Mouse (Mus musculus): ENCODE results near the gene Trpc1. TPM values are rescaled to one million over a fixed set of nuclear protein-coding genes. Genes with fewer than 3 reads are reported as not detected.

Gene Trpc1
- total RNA-seq (2021) = 1 to 10 TPM; 3.5 to 4.1 TPM
- 3.3 and 8.7 TPM in 2 replicates for polyA plus RNA-seq (2012; rRNA removed)
- long read RNA-seq, full-length matches to known transcripts = 2 of 3 reads
- long read RNA-seq, partial matches to known transcripts = 0 of 3 reads
- long read RNA-seq, other reads (novel, unspliced or antisense) = 1 of 3 reads

DNA sequence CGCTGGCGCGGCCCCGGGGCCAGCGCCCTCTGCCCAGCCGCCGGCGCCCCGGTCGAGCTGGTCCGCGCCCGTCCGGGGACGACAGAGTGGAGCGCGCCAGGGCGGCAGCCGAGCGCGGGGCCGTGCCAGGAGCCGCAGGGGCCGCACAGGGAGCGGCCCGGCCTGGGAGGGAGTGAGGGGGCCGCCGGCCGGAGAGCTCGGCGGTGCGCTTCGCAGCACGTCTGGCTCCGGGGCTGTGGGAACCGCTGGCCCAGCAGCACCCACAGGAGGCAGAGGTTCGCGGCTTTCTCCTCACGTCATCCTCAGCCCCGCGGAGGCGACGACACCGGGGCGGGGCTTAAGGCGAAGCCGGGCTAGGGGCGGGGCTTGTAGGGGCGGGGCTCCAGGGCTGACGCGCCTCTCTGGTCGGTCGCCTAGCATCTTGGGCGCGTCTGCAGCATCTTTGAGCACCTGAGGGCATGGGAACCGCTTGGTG is at the start of gene Trpc1:
TSS of gene Trpc1 (minus strand) at position 339 of the 475 bp plus-strand sequence.
- peak; percentile 89 for DNase-seq

GRCm38 (mm10) chr9:95796323-95796722 is 46.1 kb upstream of the Trpc1 start:
- DNase-seq = no peak

GRCm38 (mm10) chr9:95795844-95796243 is 45.7 kb upstream of the Trpc1 start:
- DNase-seq = no peak

GRCm38 (mm10) chr9:95795077-95795784 is 45.1 kb upstream of the Trpc1 start:
- no peak for DNase-seq

DNA sequence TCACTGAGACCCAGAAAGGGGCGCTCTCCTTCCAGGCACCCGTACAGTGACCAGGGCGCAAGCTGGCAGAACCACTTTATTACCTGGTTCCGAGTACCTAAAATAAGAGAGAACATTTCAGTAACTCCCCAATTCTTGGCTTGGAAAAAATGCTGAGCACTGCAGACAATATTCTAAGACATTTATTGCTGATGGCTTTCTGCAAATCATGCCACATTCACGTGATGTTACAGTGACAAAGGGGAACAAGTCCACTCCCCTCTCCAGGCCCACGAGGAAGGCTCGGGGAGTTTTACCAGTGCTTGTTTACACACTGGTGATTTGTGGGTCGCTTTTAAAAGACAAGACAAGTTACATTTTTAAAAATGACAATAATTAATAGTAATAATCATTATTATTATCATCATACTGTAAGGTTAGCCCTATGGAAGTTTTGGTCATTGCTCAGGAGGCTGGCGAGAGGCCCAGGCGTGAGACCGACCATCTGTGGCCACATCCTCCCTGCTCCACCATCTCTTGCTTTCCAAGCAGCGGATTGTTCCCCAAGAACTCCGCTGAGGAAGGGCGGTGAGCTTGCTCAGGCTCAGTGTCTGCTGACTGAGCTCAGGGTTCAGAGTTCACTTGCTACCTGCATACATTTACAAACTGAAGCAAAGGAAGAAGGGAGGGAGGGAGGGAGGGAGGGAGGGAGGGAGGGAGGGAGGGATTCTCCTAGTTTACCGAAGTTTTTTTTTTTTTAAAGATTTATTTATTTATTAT is 44.0 kb upstream of the Trpc1 start:
- DNase-seq = no peak

GRCm38 (mm10) chr9:95784888-95785511 is 34.8 kb upstream of the Trpc1 start:
- DNase-seq = no peak

- no peak for DNase-seq
Observed at GRCm38 (mm10) chr9:95783646-95784293, 33.6 kb upstream of the Trpc1 start.

DNA sequence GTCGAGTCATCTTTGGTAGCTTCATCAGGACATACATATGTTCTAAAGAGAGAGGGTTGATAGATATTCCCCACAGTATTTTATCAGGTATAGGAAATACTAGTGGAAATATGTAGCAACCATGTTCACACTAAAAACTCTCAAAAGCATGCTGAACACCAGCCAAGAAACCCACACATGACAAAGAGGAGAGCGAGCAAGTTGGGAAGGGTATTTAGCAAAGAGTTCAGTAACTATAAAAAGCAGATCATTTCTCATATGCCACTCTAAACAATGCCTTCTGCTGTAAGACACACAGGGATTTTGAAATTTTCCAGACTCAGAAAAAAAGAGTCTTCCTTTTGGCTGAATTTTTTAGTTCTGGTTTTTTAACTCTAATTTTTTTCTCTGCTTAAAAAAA is 21.5 kb upstream of the Trpc1 start:
- DNase-seq = no peak

- no peak for DNase-seq
Observed at GRCm38 (mm10) chr9:95763218-95763617, 13.0 kb upstream of the Trpc1 start.

DNA sequence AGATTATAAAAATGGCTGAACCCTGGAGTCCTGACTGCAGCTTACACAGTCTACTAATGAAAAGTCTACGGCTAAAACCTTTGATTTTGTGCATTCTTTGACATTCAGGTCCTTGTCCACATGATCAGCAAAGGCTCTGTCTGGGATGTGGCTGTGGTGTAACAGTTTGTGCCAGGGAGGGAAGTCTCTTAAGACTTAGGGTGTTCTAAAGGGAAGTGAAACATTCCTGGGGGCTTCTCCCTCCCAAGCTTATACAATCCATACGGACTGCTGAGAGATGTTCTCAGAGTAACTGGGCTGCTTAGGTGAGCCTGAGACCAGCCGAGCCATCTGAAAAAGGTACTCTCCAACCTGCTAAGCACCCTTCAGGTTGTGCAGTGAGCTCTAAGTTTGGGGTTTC is 12.1 kb upstream of the Trpc1 start:
- DNase-seq = no peak

GRCm38 (mm10) chr9:95761381-95761780 is 11.2 kb upstream of the Trpc1 start:
- no peak for DNase-seq

GRCm38 (mm10) chr9:95750746-95751145 is 571 bp upstream of the Trpc1 start:
- no peak for DNase-seq

- DNase-seq = peak; percentile 10
Observed at GRCm38 (mm10) chr9:95749461-95749928, 680 bp downstream of the Trpc1 start.

GRCm38 (mm10) chr9:95747298-95747697 is 2.9 kb downstream of the Trpc1 start:
- no peak for DNase-seq

DNA sequence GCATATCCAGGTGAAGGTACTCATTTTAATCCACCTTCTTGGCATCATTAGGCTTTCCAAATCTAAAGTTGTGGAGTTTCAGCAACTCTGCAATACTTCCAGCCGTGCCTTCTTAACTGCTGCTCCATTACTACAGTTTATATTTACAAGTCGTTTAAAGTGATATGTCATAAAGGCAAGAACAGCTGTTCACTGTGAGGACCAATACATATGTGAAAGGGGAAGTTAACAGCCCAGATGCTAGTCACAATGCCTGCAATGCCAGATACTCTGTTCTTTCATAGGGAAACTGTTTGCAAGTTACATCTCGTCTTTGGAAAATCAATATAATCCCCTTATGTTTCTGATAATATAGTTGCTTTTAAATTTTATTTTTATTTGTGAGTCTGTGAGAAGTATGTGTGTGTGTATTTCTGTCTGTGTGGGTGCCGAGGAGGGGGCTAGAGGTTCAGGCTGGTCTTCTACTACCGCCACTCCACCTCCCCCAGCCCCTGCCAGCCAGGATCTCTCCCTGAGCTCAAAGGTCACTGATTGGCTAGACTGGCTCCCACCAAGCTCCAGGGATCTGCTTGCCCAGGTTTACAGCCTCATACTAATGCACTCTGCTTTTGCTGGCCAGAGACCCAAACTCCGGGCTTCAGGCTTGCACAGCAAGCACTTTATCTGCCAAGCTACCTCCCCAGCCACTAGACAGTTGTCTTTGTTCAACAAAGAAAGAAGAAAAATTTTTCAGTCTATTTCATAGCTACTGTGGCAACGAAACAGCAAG is 5.1 kb downstream of the Trpc1 start:
- DNase-seq = no peak

- no peak for DNase-seq
Observed at GRCm38 (mm10) chr9:95736238-95736637, 13.9 kb downstream of the Trpc1 start.

GRCm38 (mm10) chr9:95712574-95712973 is 37.6 kb downstream of the Trpc1 start:
- no peak for DNase-seq

DNA sequence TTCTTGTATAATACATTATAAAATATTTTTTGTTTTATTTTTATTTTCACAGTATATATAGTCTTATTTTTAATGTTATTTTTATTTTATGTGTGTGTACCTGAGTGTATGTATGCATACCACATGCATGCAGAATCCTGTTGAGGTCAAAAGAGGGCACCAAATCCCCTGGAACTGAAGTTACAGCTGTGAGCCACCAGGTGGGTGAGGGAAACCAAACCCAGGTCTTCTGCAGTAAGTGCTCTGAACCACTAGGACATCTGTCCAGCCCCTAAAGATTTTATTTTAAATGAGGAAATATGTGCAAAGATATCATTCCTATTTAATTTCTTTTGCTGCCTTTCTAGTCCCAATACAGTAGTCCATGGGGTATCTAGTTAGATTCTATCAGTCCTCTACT is 41.2 kb downstream of the Trpc1 start:
- DNase-seq = no peak

- no peak for DNase-seq
Observed at GRCm38 (mm10) chr9:95705371-95705770, 44.8 kb downstream of the Trpc1 start.

DNA sequence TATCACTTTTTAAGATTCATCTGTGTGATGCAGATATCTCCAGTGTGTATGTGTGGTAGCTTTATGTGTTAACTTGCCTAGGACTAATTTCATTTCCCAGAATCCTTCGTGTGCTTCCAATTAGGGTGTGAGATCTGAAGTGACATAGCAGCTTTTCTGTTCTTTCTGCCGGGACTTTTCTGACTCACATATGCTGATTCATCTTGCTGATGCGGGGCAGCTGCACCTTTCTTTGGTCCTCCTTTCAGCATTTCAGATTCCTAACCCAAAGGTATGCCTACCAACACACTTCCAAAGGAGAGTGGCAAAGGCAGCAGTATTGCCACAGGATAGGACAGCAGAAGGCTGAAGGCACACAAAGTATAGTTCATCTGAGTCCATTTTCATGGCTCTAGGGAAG is 46.1 kb downstream of the Trpc1 start:
- no peak for DNase-seq

- DNase-seq = no peak
Observed at GRCm38 (mm10) chr9:95699273-95699672, 50.9 kb downstream of the Trpc1 start.

All from adrenal gland, adult 2 months (tissue).